Mouse (Mus musculus): Measurements from ENCODE around the gene Rab11fip5. TPM values are rescaled to one million over a fixed set of nuclear protein-coding genes. Genes with fewer than 3 reads are reported as not detected.

Gene Rab11fip5
- polyA plus RNA-seq, 1 experiment from 2014 or later = 15.0 TPM

DNA sequence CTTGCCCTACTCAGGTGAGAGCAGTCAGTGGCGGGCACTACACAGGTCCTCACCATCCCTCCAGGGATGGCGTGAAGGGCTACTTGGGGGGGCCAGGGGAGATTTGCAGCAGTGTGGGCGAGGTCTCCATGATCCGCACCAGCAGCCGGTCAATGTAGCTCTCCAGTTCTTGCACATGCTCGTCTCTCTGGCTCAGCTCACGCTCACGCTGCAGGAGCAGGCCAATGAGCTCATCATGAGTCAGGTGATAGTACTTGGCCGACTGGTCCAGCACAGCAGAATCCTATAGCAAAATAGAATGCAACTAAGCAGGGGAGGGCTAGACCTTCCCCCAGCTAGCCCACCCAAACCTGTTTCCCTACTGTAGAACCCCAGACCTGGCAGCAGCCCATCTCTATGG, 37.5 kb downstream of the Rab11fip5 start:
- WGBS = 86% methylated on average over 9 of the region's 9 CpGs
- ATAC-seq (ENCODE audit: low FRiP score, low TSS enrichment) = no peak
- Histone ChIP-seq H3K36me3 (ENCODE audit: control insufficient read depth, insufficient read depth, low read length) (peaks cover 21% of the 10 kb centered on the region), H3K27ac (replicated peaks; ENCODE audit: low read depth, low read length) (no peak overlapping the region), H3K9ac (replicated peaks; ENCODE audit: low read length) (no peak overlapping the region), H3K4me2 (ENCODE audit: low read length) (no peak overlapping the region), H3K27me3 (ENCODE audit: control insufficient read depth, insufficient read depth, low read length) (no peaks in the 10 kb centered on the region; the same call in 1 of the 2 replicates), H3K4me3 (replicated peaks; ENCODE audit: low read depth, low read length) (no peak overlapping the region), H3K9me3 (ENCODE audit: control insufficient read depth, low read length) (no peaks in the 10 kb centered on the region), H3K4me1 (ENCODE audit: control insufficient read depth, insufficient read depth, low read length) (peaks cover 5% of the 10 kb centered on the region; the same call in 1 of the 2 replicates)
- DNase-seq = no peak

GRCm38 (mm10) chr6:85335352-85335751, 39.1 kb downstream of the Rab11fip5 start:
- Histone ChIP-seq H3K4me1 (ENCODE audit: control insufficient read depth, insufficient read depth, low read length) (peaks cover 7% of the 10 kb centered on the region; the same call in 1 of the 2 replicates), H3K9me3 (ENCODE audit: control insufficient read depth, low read length) (no peaks in the 10 kb centered on the region), H3K27me3 (ENCODE audit: control insufficient read depth, insufficient read depth, low read length) (no peaks in the 10 kb centered on the region; the same call in 1 of the 2 replicates), H3K36me3 (ENCODE audit: control insufficient read depth, insufficient read depth, low read length) (peaks cover 11% of the 10 kb centered on the region; the same call in 1 of the 2 replicates), H3K9ac (replicated peaks; ENCODE audit: low read length) (no peak overlapping the region), H3K4me3 (replicated peaks; ENCODE audit: low read depth, low read length) (no peak overlapping the region), H3K27ac (replicated peaks; ENCODE audit: low read depth, low read length) (no peak overlapping the region), H3K4me2 (ENCODE audit: low read length) (no peak overlapping the region)
- no peak for ATAC-seq (ENCODE audit: low FRiP score, low TSS enrichment)
- 64% methylated on average over 3 of the region's 3 CpGs for WGBS
- DNase-seq = no peak

DNA sequence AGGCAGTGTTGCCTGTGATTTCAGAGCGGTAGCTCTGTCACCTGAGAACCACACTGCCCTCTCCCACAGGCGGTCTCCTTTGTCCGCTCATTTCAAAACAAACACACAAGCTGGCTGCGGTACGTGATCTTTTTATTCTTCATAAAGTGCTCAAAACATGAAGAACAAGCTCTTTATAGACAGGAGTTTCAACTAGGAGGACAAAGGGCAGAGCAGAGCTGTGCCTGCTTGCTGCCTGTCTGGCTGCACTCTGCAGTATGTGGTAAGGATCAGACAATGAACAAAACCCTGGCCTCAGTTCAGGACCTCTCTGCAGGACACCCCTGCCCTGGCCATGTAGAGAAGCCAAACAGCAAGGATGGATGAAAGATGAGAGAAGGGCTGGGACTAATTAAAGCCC, 39.6 kb downstream of the Rab11fip5 start:
- WGBS = 73% methylated on average over 5 of the region's 5 CpGs

DNA sequence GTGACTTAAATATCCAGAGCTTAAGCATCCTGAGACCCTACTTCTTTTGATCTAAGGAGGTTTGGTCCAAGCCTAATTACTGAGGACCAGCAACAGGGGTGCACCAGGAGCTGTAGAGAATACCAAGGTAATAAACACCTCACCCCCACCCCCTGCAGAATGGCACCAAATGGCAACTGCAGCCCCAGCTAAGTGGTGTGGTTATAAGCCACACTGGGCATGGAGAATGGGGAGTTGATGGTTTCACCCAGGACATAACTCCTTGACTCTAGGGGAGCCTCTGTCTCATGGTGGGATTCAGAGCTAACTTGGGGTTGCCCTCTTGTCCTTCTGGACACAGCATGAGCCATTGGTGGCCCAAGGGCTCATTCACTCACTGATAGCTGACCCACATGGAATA, 40.2 kb downstream of the Rab11fip5 start:
- H3K27me3 ChIP-seq (ENCODE audit: control insufficient read depth, insufficient read depth, low read length) = no peaks in the 10 kb centered on the region; the same call in 1 of the 2 replicates
- H3K4me2 ChIP-seq (ENCODE audit: low read length) = peak overlapping the region; percentile 99; the same call in 1 of the 2 replicates
- H3K36me3 ChIP-seq (ENCODE audit: control insufficient read depth, insufficient read depth, low read length) = peaks cover 11% of the 10 kb centered on the region; the same call in 1 of the 2 replicates
- DNase-seq (no peak), ATAC-seq (ENCODE audit: low FRiP score, low TSS enrichment) (no peak)
- H3K27ac ChIP-seq (replicated peaks; ENCODE audit: low read depth, low read length) = no peak overlapping the region
- H3K9ac ChIP-seq (replicated peaks; ENCODE audit: low read length) = no peak overlapping the region
- peaks cover 7% of the 10 kb centered on the region; the same call in 1 of the 2 replicates for H3K4me1 ChIP-seq (ENCODE audit: control insufficient read depth, insufficient read depth, low read length)
- no peaks in the 10 kb centered on the region for H3K9me3 ChIP-seq (ENCODE audit: control insufficient read depth, low read length)
- no peak overlapping the region; the same call in 1 of the 2 replicates for H3K4me3 ChIP-seq (replicated peaks; ENCODE audit: low read depth, low read length)

More for the DNA sequence above, 39.6 kb downstream of the Rab11fip5 start:
- no peak for DNase-seq
- Histone ChIP-seq H3K27ac (replicated peaks; ENCODE audit: low read depth, low read length) (no peak overlapping the region), H3K27me3 (ENCODE audit: control insufficient read depth, insufficient read depth, low read length) (no peaks in the 10 kb centered on the region; the same call in 1 of the 2 replicates), H3K4me1 (ENCODE audit: control insufficient read depth, insufficient read depth, low read length) (peaks cover 7% of the 10 kb centered on the region; the same call in 1 of the 2 replicates), H3K4me2 (ENCODE audit: low read length) (no peak overlapping the region), H3K9me3 (ENCODE audit: control insufficient read depth, low read length) (no peaks in the 10 kb centered on the region), H3K9ac (replicated peaks; ENCODE audit: low read length) (no peak overlapping the region), H3K36me3 (ENCODE audit: control insufficient read depth, insufficient read depth, low read length) (peaks cover 11% of the 10 kb centered on the region; the same call in 1 of the 2 replicates), H3K4me3 (replicated peaks; ENCODE audit: low read depth, low read length) (no peak overlapping the region)
- ATAC-seq (ENCODE audit: low FRiP score, low TSS enrichment) = no peak

DNA sequence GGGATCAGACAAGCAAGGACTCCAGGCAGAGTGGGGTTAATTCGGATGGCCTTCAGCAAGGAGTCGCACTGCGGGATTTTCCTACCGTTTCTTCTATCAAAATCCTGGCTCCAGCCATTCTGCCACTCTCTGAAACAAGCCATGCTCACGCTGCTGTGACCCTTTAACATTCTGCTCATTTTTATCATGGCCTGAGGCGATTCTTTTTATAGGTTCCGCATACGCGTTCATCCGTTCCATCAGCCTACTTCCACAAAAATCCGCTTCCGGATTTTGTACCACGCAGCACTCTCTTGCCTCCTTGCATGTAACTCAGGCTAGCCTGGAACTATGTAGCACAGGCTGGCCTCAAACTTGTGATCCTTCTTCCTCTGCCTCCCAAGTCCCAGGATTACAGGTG, 40.7 kb downstream of the Rab11fip5 start:
- Histone ChIP-seq H3K4me3 (replicated peaks; ENCODE audit: low read depth, low read length) (peak overlapping the region; percentile 66), H3K36me3 (ENCODE audit: control insufficient read depth, insufficient read depth, low read length) (peaks cover 11% of the 10 kb centered on the region; the same call in 1 of the 2 replicates), H3K9ac (replicated peaks; ENCODE audit: low read length) (peak overlapping the region; percentile 70), H3K4me1 (ENCODE audit: control insufficient read depth, insufficient read depth, low read length) (peaks cover 7% of the 10 kb centered on the region; the same call in 1 of the 2 replicates), H3K27ac (replicated peaks; ENCODE audit: low read depth, low read length) (peak overlapping the region; percentile 93), H3K27me3 (ENCODE audit: control insufficient read depth, insufficient read depth, low read length) (no peaks in the 10 kb centered on the region; the same call in 1 of the 2 replicates), H3K4me2 (ENCODE audit: low read length) (peak overlapping the region; percentile 99), H3K9me3 (ENCODE audit: control insufficient read depth, low read length) (no peaks in the 10 kb centered on the region)
- DNase-seq (peak; percentile 77), ATAC-seq (ENCODE audit: low FRiP score, low TSS enrichment) (no peak)
- WGBS = 2% methylated on average over 13 of the region's 13 CpGs

DNA sequence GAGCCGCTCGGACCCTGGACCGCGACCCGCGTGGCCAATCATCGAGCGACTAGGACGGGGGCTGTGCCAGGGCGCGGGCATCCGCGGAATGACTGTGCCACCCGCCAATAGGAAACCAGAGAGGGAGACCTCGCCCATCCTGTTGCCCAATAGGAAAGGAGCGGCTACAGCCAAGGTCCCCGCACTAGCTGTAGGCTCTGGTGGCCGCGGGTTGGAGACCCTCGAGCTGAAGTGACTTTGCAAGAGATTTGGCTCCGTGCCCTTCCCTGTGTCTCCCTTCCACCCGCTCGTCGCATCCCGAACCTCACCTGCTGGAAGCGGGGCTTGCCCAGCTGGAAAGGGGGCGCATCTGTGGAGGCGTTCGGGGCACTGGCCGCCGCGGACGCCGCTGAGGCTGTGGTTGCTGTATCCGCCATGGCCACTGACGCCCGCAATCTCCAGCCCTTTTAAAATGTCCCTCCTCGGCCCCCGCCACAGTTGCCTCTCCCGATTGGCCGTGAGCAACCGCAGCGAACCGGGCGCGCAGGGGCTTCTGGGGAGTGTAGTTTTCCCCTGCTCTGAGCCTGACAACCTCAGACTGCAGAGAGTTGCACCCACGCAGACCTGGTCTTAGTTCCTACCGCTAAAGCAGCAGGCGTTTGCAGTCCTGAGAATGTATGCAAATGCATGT, 41.3 kb downstream of the Rab11fip5 start, which contains the start of gene Sfxn5:
TSS of gene Sfxn5 (minus strand) at position 423 of the 670 bp plus-strand sequence.
- ATAC-seq (ENCODE audit: low FRiP score, low TSS enrichment) (peak; percentile 97), DNase-seq (peak; percentile 97)
- WGBS = under 1% methylated on average over 49 of the region's 49 CpGs
- no peaks in the 10 kb centered on the region for H3K9me3 ChIP-seq (ENCODE audit: control insufficient read depth, low read length)
- peak within 1 kb of the TSS; percentile 93 for H3K27ac ChIP-seq (replicated peaks; ENCODE audit: low read depth, low read length)
- H3K4me3 ChIP-seq (replicated peaks; ENCODE audit: low read depth, low read length) = peak within 1 kb of the TSS; percentile 66
- H3K36me3 ChIP-seq (ENCODE audit: control insufficient read depth, insufficient read depth, low read length) = peaks cover 11% of the 10 kb centered on the region; the same call in 1 of the 2 replicates
- no peaks in the 10 kb centered on the region; the same call in 1 of the 2 replicates for H3K27me3 ChIP-seq (ENCODE audit: control insufficient read depth, insufficient read depth, low read length)
- peaks cover 7% of the 10 kb centered on the region; the same call in 1 of the 2 replicates for H3K4me1 ChIP-seq (ENCODE audit: control insufficient read depth, insufficient read depth, low read length)
- peak within 1 kb of the TSS; percentile 70 for H3K9ac ChIP-seq (replicated peaks; ENCODE audit: low read length)
- peak within 1 kb of the TSS; percentile 99 for H3K4me2 ChIP-seq (ENCODE audit: low read length)

DNA sequence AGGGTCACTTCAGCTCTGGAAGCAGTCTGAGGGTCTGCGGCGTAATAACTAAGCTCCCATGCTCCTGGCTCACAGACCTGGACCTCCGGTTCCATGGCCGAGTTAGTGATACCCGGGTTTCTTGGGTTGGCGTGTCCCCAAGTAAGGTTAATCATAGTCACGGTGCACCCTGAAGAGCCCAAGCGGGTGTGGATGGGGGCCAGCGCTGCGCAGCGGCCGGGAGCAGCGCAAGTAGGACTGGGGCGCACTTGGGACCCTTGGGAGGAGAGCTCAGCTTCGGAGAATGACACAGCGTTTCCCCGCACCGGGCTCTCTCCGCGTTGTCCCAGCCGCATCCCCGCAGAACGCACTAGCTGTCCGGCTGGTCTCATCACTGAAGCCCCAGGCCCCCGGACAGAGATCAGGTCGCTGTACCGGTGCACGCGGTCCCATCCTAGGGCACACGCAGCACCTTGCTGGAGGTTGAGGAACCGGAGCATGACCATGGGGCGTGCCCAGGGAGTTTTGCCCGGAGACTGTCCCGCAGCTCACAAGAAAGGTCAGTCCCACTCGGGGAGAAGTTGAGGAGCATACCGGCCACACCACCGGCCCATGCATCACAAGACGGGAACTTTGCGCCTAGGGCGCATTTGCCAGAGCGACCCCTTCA, 42.0 kb downstream of the Rab11fip5 start:
- peak; percentile 29; the same call in 1 of the 2 replicates for ATAC-seq (ENCODE audit: low FRiP score, low TSS enrichment)
- peaks cover 11% of the 10 kb centered on the region; the same call in 1 of the 2 replicates for H3K36me3 ChIP-seq (ENCODE audit: control insufficient read depth, insufficient read depth, low read length)
- peak overlapping the region; percentile 93; the same call in 1 of the 2 replicates for H3K27ac ChIP-seq (replicated peaks; ENCODE audit: low read depth, low read length)
- no peaks in the 10 kb centered on the region; the same call in 1 of the 2 replicates for H3K27me3 ChIP-seq (ENCODE audit: control insufficient read depth, insufficient read depth, low read length)
- peak overlapping the region; percentile 99 for H3K4me2 ChIP-seq (ENCODE audit: low read length)
- H3K9me3 ChIP-seq (ENCODE audit: control insufficient read depth, low read length) = no peaks in the 10 kb centered on the region
- DNase-seq = no peak
- WGBS = under 1% methylated on average over 41 of the region's 41 CpGs
- peak overlapping the region; percentile 70 for H3K9ac ChIP-seq (replicated peaks; ENCODE audit: low read length)
- peak overlapping the region; percentile 66 for H3K4me3 ChIP-seq (replicated peaks; ENCODE audit: low read depth, low read length)
- H3K4me1 ChIP-seq (ENCODE audit: control insufficient read depth, insufficient read depth, low read length) = peaks cover 7% of the 10 kb centered on the region; the same call in 1 of the 2 replicates

DNA sequence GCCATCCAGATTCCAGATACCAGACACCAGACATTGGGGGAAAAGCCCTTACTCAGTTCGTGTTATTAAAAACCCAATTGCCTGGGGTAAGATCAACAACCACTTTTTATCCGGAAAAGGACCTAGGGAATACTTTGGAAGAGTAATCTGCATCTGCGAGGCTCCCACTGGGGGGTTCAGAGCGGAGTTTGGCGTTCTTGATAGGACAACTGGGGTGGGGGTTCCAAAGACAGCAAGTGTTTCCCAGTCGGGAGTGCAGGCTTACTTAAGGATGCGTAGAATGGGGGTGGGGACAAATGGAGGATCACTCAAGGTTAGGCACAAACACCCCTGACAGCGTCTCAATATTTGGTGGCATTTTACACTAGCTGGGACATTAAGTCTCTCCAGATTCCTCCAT, 42.7 kb downstream of the Rab11fip5 start:
- Histone ChIP-seq H3K36me3 (ENCODE audit: control insufficient read depth, insufficient read depth, low read length) (peaks cover 4% of the 10 kb centered on the region; the same call in 1 of the 2 replicates), H3K27ac (replicated peaks; ENCODE audit: low read depth, low read length) (no peak overlapping the region), H3K27me3 (ENCODE audit: control insufficient read depth, insufficient read depth, low read length) (no peaks in the 10 kb centered on the region; the same call in 1 of the 2 replicates), H3K4me3 (replicated peaks; ENCODE audit: low read depth, low read length) (peak overlapping the region; percentile 66), H3K9ac (replicated peaks; ENCODE audit: low read length) (no peak overlapping the region), H3K4me1 (ENCODE audit: control insufficient read depth, insufficient read depth, low read length) (peaks cover 7% of the 10 kb centered on the region; the same call in 1 of the 2 replicates), H3K9me3 (ENCODE audit: control insufficient read depth, low read length) (no peaks in the 10 kb centered on the region), H3K4me2 (ENCODE audit: low read length) (peak overlapping the region; percentile 99)
- 11% methylated on average over 8 of the region's 8 CpGs for WGBS
- ATAC-seq (ENCODE audit: low FRiP score, low TSS enrichment) (no peak), DNase-seq (no peak)
